Mouse (Mus musculus): Measurements from ENCODE around the gene Acvr2a. TPM values are rescaled to one million over a fixed set of nuclear protein-coding genes. Genes with fewer than 3 reads are reported as not detected.

Gene Acvr2a
- 6.0 and 7.6 TPM in 2 replicates for polyA plus RNA-seq (2012; ENCODE audit: insufficient read depth, insufficient read length, missing spikeins)

DNA sequence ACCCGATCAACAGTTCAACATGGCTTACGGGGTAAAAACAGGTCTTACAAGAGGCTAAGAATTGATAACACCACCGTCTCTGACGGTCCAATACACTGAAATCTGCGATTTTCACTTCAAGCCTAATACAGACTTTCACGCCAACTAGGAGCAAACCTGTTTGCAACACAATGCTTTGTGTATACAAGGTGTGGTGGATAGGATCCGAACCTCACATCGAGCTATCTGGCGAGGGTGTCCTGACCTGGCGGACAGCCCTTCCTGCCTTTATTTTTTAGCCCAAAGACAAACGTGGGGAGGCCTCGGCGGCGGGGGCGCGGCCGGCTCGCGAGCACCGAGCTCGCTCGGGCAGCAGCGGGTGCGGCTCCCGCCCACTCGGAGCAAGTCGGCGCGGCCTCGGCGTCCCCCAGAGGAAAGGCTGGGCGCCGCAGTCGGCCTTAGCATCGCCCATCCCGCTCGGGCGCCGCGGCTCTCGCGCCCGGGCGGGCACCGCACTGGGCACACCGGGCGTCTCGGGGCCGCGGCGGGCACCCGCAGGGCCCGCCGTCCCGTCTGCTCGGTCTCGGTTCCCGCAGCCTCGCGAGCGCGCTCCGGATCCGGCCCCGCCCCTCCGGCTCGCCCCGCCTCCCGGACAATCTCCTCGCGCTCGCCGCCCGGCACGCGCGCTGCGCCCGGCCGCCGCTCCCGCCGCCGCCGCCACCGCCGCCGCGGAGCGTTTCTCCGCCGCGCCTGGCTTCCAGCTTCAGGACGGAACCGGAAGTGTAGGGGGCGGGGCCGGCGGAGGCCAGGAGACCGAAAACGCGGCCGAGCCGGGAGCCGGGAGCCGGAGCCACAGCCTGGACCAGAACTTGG lies at the start of gene Acvr2a:
Gene Acvr2a, plus strand, starts transcription at position 739 of the 852 bp plus-strand sequence.
- Histone ChIP-seq H3K4me1 (ENCODE audit: control insufficient read depth, insufficient read depth, low read length) (peaks cover 13% of the 10 kb centered on the region), H3K4me3 (ENCODE audit: insufficient read depth, low read length) (peak within 1 kb of the TSS; percentile 88), H3K27ac (ENCODE audit: insufficient read depth, low read depth, low read length) (peak within 1 kb of the TSS; percentile 92)
- TF ChIP-seq POLR2A (IDR thresholded peaks at IDR 0.05; ENCODE audit: borderline replicate concordance, low read depth, low read length) (no peak), CTCF (IDR thresholded peaks at IDR 0.05; ENCODE audit: low read depth, low read length) (no peak)

GRCm38 (mm10) chr2:48766513-48766912 lies 47.4 kb upstream of the Acvr2a start:
- TF ChIP-seq POLR2A (IDR thresholded peaks at IDR 0.05; ENCODE audit: borderline replicate concordance, low read depth, low read length) (no peak), CTCF (IDR thresholded peaks at IDR 0.05; ENCODE audit: low read depth, low read length) (no peak)
- Histone ChIP-seq H3K4me3 (ENCODE audit: insufficient read depth, low read length) (no peak overlapping the region), H3K27ac (ENCODE audit: insufficient read depth, low read depth, low read length) (no peak overlapping the region), H3K4me1 (ENCODE audit: control insufficient read depth, insufficient read depth, low read length) (peaks cover 3% of the 10 kb centered on the region)

DNA sequence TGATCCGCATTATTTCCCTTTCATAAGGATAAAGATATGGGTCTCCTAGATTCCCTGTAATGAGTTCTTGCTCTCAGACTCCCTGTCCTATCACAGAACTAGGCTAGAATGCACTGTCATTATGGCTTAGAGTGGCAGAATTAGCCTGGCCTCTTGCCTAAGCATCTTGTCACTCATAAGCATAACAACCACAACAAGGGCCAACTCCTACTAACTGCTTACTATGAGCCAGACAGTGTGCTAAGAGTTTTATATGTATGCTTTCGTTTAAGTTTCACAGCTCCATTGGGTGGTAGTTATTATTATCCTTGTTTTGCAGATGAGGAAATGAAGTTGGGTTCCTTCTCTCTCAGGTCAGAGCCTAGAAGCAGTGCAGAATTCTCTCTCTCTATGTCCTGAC lies 46.1 kb upstream of the Acvr2a start:
- Histone ChIP-seq H3K4me1 (ENCODE audit: control insufficient read depth, insufficient read depth, low read length) (peaks cover 3% of the 10 kb centered on the region), H3K27ac (ENCODE audit: insufficient read depth, low read depth, low read length) (no peak overlapping the region), H3K4me3 (ENCODE audit: insufficient read depth, low read length) (no peak overlapping the region)
- TF ChIP-seq CTCF (IDR thresholded peaks at IDR 0.05; ENCODE audit: low read depth, low read length) (no peak), POLR2A (IDR thresholded peaks at IDR 0.05; ENCODE audit: borderline replicate concordance, low read depth, low read length) (no peak)

DNA sequence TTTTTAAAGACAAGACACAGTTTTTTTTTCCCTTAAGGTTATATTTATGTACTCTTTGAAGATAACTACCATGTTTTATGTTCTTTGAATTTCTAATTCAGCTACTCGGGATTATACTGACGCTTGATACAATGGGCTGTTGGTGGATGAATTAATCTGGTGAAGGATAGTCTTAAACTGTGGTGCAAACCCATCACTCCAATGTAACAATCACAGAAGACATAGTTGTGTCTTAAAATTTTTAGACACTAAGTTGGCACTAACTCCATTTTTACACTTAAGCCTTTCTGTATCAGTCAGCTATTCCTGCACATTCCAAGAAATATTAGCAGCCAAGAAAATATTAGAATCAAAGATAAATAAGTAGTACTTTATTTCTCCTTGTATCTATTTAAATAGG lies 45.7 kb upstream of the Acvr2a start:
- Histone ChIP-seq H3K27ac (ENCODE audit: insufficient read depth, low read depth, low read length) (no peak overlapping the region), H3K4me1 (ENCODE audit: control insufficient read depth, insufficient read depth, low read length) (peaks cover 3% of the 10 kb centered on the region), H3K4me3 (ENCODE audit: insufficient read depth, low read length) (no peak overlapping the region)
- TF ChIP-seq POLR2A (IDR thresholded peaks at IDR 0.05; ENCODE audit: borderline replicate concordance, low read depth, low read length) = no peak
- no peak for TF ChIP-seq CTCF (IDR thresholded peaks at IDR 0.05; ENCODE audit: low read depth, low read length)

GRCm38 (mm10) chr2:48770100-48770499 lies 43.8 kb upstream of the Acvr2a start:
- Histone ChIP-seq H3K4me1 (ENCODE audit: control insufficient read depth, insufficient read depth, low read length) (peaks cover 3% of the 10 kb centered on the region), H3K27ac (ENCODE audit: insufficient read depth, low read depth, low read length) (no peak overlapping the region), H3K4me3 (ENCODE audit: insufficient read depth, low read length) (no peak overlapping the region)
- no peak for TF ChIP-seq POLR2A (IDR thresholded peaks at IDR 0.05; ENCODE audit: borderline replicate concordance, low read depth, low read length)
- TF ChIP-seq CTCF (IDR thresholded peaks at IDR 0.05; ENCODE audit: low read depth, low read length) = no peak

- no peak overlapping the region for H3K27ac ChIP-seq (ENCODE audit: insufficient read depth, low read depth, low read length)
- peaks cover 3% of the 10 kb centered on the region for H3K4me1 ChIP-seq (ENCODE audit: control insufficient read depth, insufficient read depth, low read length)
- TF ChIP-seq POLR2A (IDR thresholded peaks at IDR 0.05; ENCODE audit: borderline replicate concordance, low read depth, low read length) (no peak), CTCF (IDR thresholded peaks at IDR 0.05; ENCODE audit: low read depth, low read length) (no peak)
- no peak overlapping the region for H3K4me3 ChIP-seq (ENCODE audit: insufficient read depth, low read length)
Observed at GRCm38 (mm10) chr2:48770634-48771033, 43.3 kb upstream of the Acvr2a start.

DNA sequence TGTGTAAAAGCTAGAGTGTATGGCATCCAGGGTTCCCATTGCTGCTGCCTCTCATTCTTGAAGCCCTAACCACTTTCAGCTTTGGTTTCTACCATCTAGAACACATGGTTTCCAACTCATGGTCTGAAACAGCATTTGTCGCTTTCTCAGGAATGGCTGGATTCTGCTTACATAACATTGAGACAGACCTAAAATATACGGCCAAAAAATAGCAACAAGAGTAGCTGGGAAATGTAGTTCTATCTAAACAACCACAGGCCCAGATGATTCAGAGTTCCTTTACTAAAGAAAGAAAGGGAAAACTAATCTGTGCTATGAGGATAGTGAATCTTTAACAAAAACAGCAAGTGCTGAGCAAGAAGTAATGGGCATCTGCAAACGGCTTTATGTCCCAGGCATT lies 38.6 kb upstream of the Acvr2a start:
- Histone ChIP-seq H3K27ac (ENCODE audit: insufficient read depth, low read depth, low read length) (no peak overlapping the region), H3K4me3 (ENCODE audit: insufficient read depth, low read length) (no peak overlapping the region), H3K4me1 (ENCODE audit: control insufficient read depth, insufficient read depth, low read length) (no peaks in the 10 kb centered on the region)
- TF ChIP-seq POLR2A (IDR thresholded peaks at IDR 0.05; ENCODE audit: borderline replicate concordance, low read depth, low read length) = no peak
- no peak for TF ChIP-seq CTCF (IDR thresholded peaks at IDR 0.05; ENCODE audit: low read depth, low read length)

- H3K27ac ChIP-seq (ENCODE audit: insufficient read depth, low read depth, low read length) = no peak overlapping the region
- H3K4me3 ChIP-seq (ENCODE audit: insufficient read depth, low read length) = no peak overlapping the region
- no peaks in the 10 kb centered on the region for H3K4me1 ChIP-seq (ENCODE audit: control insufficient read depth, insufficient read depth, low read length)
- TF ChIP-seq POLR2A (IDR thresholded peaks at IDR 0.05; ENCODE audit: borderline replicate concordance, low read depth, low read length) (no peak), CTCF (IDR thresholded peaks at IDR 0.05; ENCODE audit: low read depth, low read length) (no peak)
Observed at GRCm38 (mm10) chr2:48788901-48789300, 25.0 kb upstream of the Acvr2a start.

- Histone ChIP-seq H3K4me1 (ENCODE audit: control insufficient read depth, insufficient read depth, low read length) (peaks cover 13% of the 10 kb centered on the region), H3K4me3 (ENCODE audit: insufficient read depth, low read length) (peak overlapping the region; percentile 88), H3K27ac (ENCODE audit: insufficient read depth, low read depth, low read length) (peak overlapping the region; percentile 92)
- TF ChIP-seq POLR2A (IDR thresholded peaks at IDR 0.05; ENCODE audit: borderline replicate concordance, low read depth, low read length) = no peak
- TF ChIP-seq CTCF (IDR thresholded peaks at IDR 0.05; ENCODE audit: low read depth, low read length) = no peak
Observed at GRCm38 (mm10) chr2:48814223-48815038, 522 bp downstream of the Acvr2a start.
